ENCODE assay signal across 8 mouse cellular contexts in genomic region chr13:13968629-13969111, GRCm38 (mm10). TPM values are rescaled to one million over a fixed set of nuclear protein-coding genes. Genes with fewer than 3 reads are reported as not detected.
DNase-seq lines count a peak whose midpoint lies in the region; ATAC-seq and TF ChIP-seq lines count a peak whose summit lies in the region.

No protein-coding gene starts in this region.

- no peaks in the 10 kb centered on the region for H3K9me3 ChIP-seq in kidney, postnatal 0 days (replicated peaks; ENCODE audit: low read length)
- H3K9me3 ChIP-seq in midbrain, embryonic 14.5 days (ENCODE audit: control insufficient read depth, low read length): no peaks in the 10 kb centered on the region
- no peaks in the 10 kb centered on the region for H3K9me3 ChIP-seq in midbrain, embryonic 15.5 days

- no peak for TF ChIP-seq CTCF in kidney, postnatal 0 days (IDR thresholded peaks at IDR 0.05; ENCODE audit: low read depth)

- H3K4me3 ChIP-seq in kidney, postnatal 0 days (replicated peaks; ENCODE audit: low read depth, low read length): no peak overlapping the region
- no peak overlapping the region for H3K4me3 ChIP-seq in midbrain, embryonic 14.5 days (replicated peaks; ENCODE audit: low read depth, low read length)
- no peak overlapping the region for H3K4me3 ChIP-seq in midbrain, embryonic 15.5 days

- H3K27ac ChIP-seq in kidney, postnatal 0 days: no peak overlapping the region
- H3K27ac ChIP-seq in midbrain, embryonic 14.5 days (replicated peaks; ENCODE audit: low read depth, low read length): no peak overlapping the region
- no peak overlapping the region for H3K27ac ChIP-seq in midbrain, embryonic 15.5 days

- no peaks in the 10 kb centered on the region for H3K27me3 ChIP-seq in kidney, postnatal 0 days (ENCODE audit: insufficient read depth, low read length)
- H3K27me3 ChIP-seq in midbrain, embryonic 14.5 days (ENCODE audit: control insufficient read depth, insufficient read depth, low read length): no peaks in the 10 kb centered on the region
- H3K27me3 ChIP-seq in midbrain, embryonic 15.5 days (replicated peaks): no peaks in the 10 kb centered on the region

- no peak overlapping the region for H3K4me2 ChIP-seq in kidney, postnatal 0 days (ENCODE audit: low read length)
- H3K4me2 ChIP-seq in midbrain, embryonic 14.5 days (ENCODE audit: low read length): no peak overlapping the region
- no peak overlapping the region for H3K4me2 ChIP-seq in midbrain, embryonic 15.5 days

- no peaks in the 10 kb centered on the region for H3K4me1 ChIP-seq in kidney, postnatal 0 days (replicated peaks; ENCODE audit: insufficient read depth, low read length)
- no peaks in the 10 kb centered on the region for H3K4me1 ChIP-seq in midbrain, embryonic 14.5 days (ENCODE audit: control insufficient read depth, insufficient read depth, low read length)
- H3K4me1 ChIP-seq in midbrain, embryonic 15.5 days: no peaks in the 10 kb centered on the region

- H3K9ac ChIP-seq in kidney, postnatal 0 days (ENCODE audit: low read depth, low read length): no peak overlapping the region
- no peak overlapping the region for H3K9ac ChIP-seq in midbrain, embryonic 14.5 days (replicated peaks; ENCODE audit: low read length)
- no peak overlapping the region for H3K9ac ChIP-seq in midbrain, embryonic 15.5 days

- H3K36me3 ChIP-seq in kidney, postnatal 0 days (ENCODE audit: insufficient read depth, low read length): peaks cover 4% of the 10 kb centered on the region; the same call in 1 of the 2 replicates
- H3K36me3 ChIP-seq in midbrain, embryonic 14.5 days (ENCODE audit: control insufficient read depth, insufficient read depth, low read length): peaks cover 10% of the 10 kb centered on the region; the same call in 1 of the 2 replicates
- H3K36me3 ChIP-seq in midbrain, embryonic 15.5 days (replicated peaks): peaks cover 6% of the 10 kb centered on the region; the same call in 1 of the 2 replicates

- intact Hi-C loops in left cerebral cortex, postnatal 36 days (cut with DNase I): no loop called here

- ATAC-seq in kidney, postnatal 0 days (replicated peaks; ENCODE audit: low FRiP score, low read depth): peak; percentile 82
- peak; percentile 94 for ATAC-seq in neutrophil, adult 5-6 weeks (ENCODE audit: extremely low read depth, insufficient number of reproducible peaks, low FRiP score, poor library complexity, severe bottlenecking)
- ATAC-seq in midbrain, embryonic 14.5 days (ENCODE audit: low FRiP score, low TSS enrichment): no peak
- ATAC-seq in midbrain, embryonic 15.5 days (replicated peaks): no peak

- DNase-seq in kidney, postnatal 0 days (ENCODE audit: low spot score): peak; percentile 5
- no peak for DNase-seq in kidney, postnatal 4 days
- DNase-seq in brain, adult 2 months (ENCODE audit: low read depth, low spot score): peak; percentile 89
- DNase-seq in left cerebral cortex, postnatal 36 days (ENCODE audit: low spot score in 2 of 2): peak; percentile 37 to 42
- DNase-seq in midbrain, embryonic 14.5 days: no peak
- DNase-seq in ovary, postnatal 36 days (ENCODE audit: low spot score): no peak

- WGBS in kidney, postnatal 0 days: 77% methylated on average over 4 of the region's 4 CpGs
- WGBS in midbrain, embryonic 14.5 days: 89% methylated on average over 4 of the region's 4 CpGs
- WGBS in midbrain, embryonic 15.5 days: 91% methylated on average over 4 of the region's 4 CpGs

RNA-seq across cellular contexts. Expression of gene B3galnt2, which starts 14.4 kb away (rescaled TPM):
- polyA plus RNA-seq in kidney, postnatal 0 days (2015; fragmentation: Nextera tagmentation; extraction: Ambion mirVana): 22.5 and 24.8 TPM in 2 replicates
- 10 to 100 TPM; 12.3 to 15.1 TPM for total RNA-seq in left cerebral cortex, postnatal 36 days (2021)
- total RNA-seq in neutrophil, adult 5-6 weeks (2017): 34.0 and 38.9 TPM in 2 replicates
- 17.2 and 20.6 TPM in 2 replicates for polyA plus RNA-seq in midbrain, embryonic 14.5 days (2014; fragmentation: Nextera tagmentation; extraction: Ambion mirVana)
- 20.3 and 23.4 TPM in 2 replicates for polyA plus RNA-seq in midbrain, embryonic 15.5 days (2015; fragmentation: Nextera tagmentation; extraction: Ambion mirVana)

Comparison
In these comparisons a context has a peak if more than half of its experiments do, and no peak if none do; other contexts are left out.
1. DNase-seq: peak in kidney, postnatal 0 days (single experiment), brain, adult 2 months (single experiment) and left cerebral cortex, postnatal 36 days (2 of 2); none in kidney, postnatal 4 days (0 of 2), midbrain, embryonic 14.5 days (single experiment) and ovary, postnatal 36 days (single experiment).
2. ATAC-seq: peak in kidney, postnatal 0 days (single experiment) and neutrophil, adult 5-6 weeks (single experiment); none in midbrain, embryonic 14.5 days (single experiment) and midbrain, embryonic 15.5 days (single experiment).